Comparison of ENCODE assay signal across 14 mouse cellular contexts in the genomic region with DNA sequence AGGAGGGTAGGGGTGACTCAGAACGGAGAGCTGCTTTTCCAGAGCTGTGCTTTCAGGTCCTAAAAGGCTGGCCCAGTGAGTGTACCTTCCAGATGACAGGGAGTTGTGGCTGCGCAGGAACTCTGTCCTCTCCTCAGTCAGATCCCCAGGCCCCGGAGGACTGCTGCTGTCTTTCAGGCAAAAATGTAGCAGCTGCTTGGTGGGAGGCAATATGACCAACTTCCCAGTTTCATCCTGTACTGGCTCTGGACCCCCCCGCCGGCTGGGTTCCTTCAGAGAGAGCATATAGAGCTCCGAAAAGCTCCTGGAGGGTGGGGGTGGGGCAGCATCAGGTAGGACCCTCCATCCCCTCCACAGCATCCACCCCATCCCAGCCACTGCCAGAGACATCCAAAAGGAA.
"Had no signal": no experiment of that assay in that cellular context is flagged by ENCODE, and none has a peak within 500 bp of the region (broad histone marks: within the 10 kb centered on the region; RNA-seq: fewer than 3 reads in every experiment).

No protein-coding gene starts in this region.

- H3K27ac ChIP-seq: midbrain, embryonic 10.5 days; midbrain, embryonic 12.5 days; neural tube, embryonic 13.5 days; stomach, embryonic 15.5 days; stomach, postnatal 0 days had no signal

- H3K4me2 ChIP-seq: lung, embryonic 14.5 days; midbrain, embryonic 12.5 days; neural tube, embryonic 13.5 days; stomach, embryonic 15.5 days had no signal

- H3K4me3 ChIP-seq: midbrain, embryonic 10.5 days; midbrain, embryonic 12.5 days; myocyte; neural tube, embryonic 13.5 days; stomach, embryonic 15.5 days had no signal

- H3K9me3 ChIP-seq: midbrain, embryonic 10.5 days; midbrain, embryonic 12.5 days; neural tube, embryonic 13.5 days; stomach, embryonic 15.5 days had no signal

- DNase-seq: lung, embryonic 14.5 days; lung, postnatal 10 days; midbrain, embryonic 14.5 days; right cerebral cortex, postnatal 14 days; thymus, adult 2 months; thymus, postnatal 25 days; thymus, postnatal 4 days had no signal

- H3K9ac ChIP-seq: lung, embryonic 14.5 days; midbrain, embryonic 12.5 days; neural tube, embryonic 13.5 days; stomach, embryonic 15.5 days had no signal

- ATAC-seq: midbrain, embryonic 16.5 days had no signal
